Mouse (Mus musculus): ENCODE results near the gene Gm20403. TPM values are rescaled to one million over a fixed set of nuclear protein-coding genes. Genes with fewer than 3 reads are reported as not detected.
"Not testable (repeated sequence)": the region's sequence is repeated elsewhere in the genome, so short reads cannot be mapped to it uniquely, and the experiment has no call there.

The Gm20403 gene
- polyA plus RNA-seq, 1 experiment from 2014 or later = not detected

DNA sequence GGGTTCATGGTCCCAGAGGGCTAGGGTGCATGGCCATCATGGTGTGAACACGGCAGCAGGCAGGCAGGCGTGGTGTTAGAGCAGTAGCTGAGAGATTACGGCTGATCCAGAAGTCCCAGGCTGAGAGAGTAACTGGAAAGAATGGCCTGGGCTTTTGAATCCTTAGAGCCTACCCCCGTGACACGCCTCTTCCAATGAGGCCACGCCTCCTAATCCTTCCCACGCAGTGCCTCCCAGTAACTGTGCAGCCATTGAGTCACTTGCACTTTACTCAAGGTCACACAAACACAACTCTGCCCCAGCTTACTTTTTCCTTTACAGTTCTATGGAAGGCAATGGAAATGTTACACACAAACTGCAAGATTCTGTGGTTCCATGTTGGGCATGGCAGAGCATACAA, 19.7 kb upstream of the Gm20403 start:
- 91% methylated on average over 7 of the region's 7 CpGs for WGBS
- H3K9me3 ChIP-seq (replicated peaks) = no peaks in the 10 kb centered on the region
- H3K4me2 ChIP-seq = no peak overlapping the region
- no peak overlapping the region for H3K9ac ChIP-seq
- H3K36me3 ChIP-seq = no peaks in the 10 kb centered on the region
- no peaks in the 10 kb centered on the region for H3K4me1 ChIP-seq (replicated peaks)
- no peak for ATAC-seq (replicated peaks; ENCODE audit: insufficient number of reproducible peaks, insufficient read depth, low FRiP score, low read depth)
- H3K27me3 ChIP-seq = no peaks in the 10 kb centered on the region
- H3K4me3 ChIP-seq = no peak overlapping the region
- H3K27ac ChIP-seq = no peak overlapping the region

DNA sequence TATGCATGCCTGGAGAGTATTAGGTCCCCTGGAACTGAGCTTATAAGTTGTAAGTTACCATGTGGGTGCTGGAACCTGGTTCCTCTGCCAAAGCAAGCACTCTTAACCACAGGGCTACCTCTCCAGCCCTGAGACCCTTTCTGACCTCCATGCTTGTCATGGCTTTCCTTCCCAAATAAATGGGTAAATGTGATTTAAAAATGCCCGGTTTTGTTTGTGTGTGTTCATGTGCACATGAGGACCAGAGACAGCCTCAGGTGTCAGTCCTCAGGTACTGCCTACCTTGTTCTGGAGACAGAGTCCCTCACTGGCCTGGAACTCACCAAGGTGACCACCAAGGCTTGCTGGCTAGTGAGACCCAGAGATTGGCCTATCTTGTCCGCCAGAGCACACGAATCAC, 18.1 kb upstream of the Gm20403 start:
- Histone ChIP-seq H3K4me3 (no peak overlapping the region), H3K9me3 (replicated peaks) (no peaks in the 10 kb centered on the region), H3K27me3 (no peaks in the 10 kb centered on the region), H3K9ac (no peak overlapping the region), H3K4me1 (replicated peaks) (no peaks in the 10 kb centered on the region), H3K36me3 (no peaks in the 10 kb centered on the region), H3K27ac (no peak overlapping the region), H3K4me2 (no peak overlapping the region)
- no peak for ATAC-seq (replicated peaks; ENCODE audit: insufficient number of reproducible peaks, insufficient read depth, low FRiP score, low read depth)
- 84% methylated on average over 3 of the region's 3 CpGs for WGBS

DNA sequence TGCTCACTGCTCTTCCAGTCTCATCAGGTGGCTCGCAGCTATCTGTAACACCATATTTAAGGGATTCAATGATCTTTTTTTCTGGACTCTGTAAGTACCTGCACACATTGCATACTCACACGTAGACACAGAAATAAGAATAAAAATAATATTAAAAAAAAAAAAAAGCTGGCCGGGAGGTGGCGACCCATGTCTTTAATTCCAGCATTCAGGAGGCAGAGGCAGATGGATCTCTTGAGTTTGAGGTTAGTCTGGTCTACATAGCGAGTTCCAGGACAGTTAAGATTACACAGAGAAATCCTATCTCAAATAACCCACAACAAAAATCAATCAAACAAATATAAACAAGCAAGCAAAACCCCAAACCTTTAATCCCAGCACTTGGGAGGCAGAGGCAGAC, 17.5 kb upstream of the Gm20403 start:
- H3K9me3 ChIP-seq (replicated peaks) = no peaks in the 10 kb centered on the region
- no peak overlapping the region for H3K4me3 ChIP-seq
- H3K4me2 ChIP-seq = no peak overlapping the region
- no peak for ATAC-seq (replicated peaks; ENCODE audit: insufficient number of reproducible peaks, insufficient read depth, low FRiP score, low read depth)
- H3K9ac ChIP-seq = no peak overlapping the region
- H3K27ac ChIP-seq = no peak overlapping the region
- H3K4me1 ChIP-seq (replicated peaks) = no peaks in the 10 kb centered on the region
- H3K36me3 ChIP-seq = no peaks in the 10 kb centered on the region
- WGBS = 85% methylated on average over 5 of the region's 5 CpGs
- H3K27me3 ChIP-seq = no peaks in the 10 kb centered on the region

DNA sequence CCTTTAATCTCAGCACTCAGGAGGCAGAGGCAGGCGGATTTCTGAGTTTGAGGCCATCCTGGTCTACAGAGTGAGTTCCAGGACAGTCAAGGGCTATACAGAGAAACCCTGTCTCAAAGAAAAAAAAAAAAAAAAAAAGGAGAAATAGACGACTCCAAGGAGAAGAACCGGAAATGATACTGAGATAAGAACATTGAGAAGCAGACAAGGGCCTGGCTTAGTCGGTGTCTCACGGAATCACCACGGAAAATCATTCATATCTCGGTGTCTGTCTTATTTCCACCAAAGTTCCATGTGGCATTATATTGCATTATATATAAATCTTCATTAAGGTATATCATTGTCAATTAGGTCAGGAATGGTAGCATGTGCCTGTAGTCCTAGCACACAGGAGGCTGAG, 16.2 kb upstream of the Gm20403 start:
- not testable (repeated sequence) for H3K9me3 ChIP-seq (replicated peaks); H3K9ac ChIP-seq; H3K27ac ChIP-seq; H3K36me3 ChIP-seq; H3K4me3 ChIP-seq; H3K4me2 ChIP-seq; H3K27me3 ChIP-seq; H3K4me1 ChIP-seq (replicated peaks); ATAC-seq (replicated peaks; ENCODE audit: insufficient number of reproducible peaks, insufficient read depth, low FRiP score, low read depth)
- 75% methylated on average over 7 of the region's 7 CpGs for WGBS

DNA sequence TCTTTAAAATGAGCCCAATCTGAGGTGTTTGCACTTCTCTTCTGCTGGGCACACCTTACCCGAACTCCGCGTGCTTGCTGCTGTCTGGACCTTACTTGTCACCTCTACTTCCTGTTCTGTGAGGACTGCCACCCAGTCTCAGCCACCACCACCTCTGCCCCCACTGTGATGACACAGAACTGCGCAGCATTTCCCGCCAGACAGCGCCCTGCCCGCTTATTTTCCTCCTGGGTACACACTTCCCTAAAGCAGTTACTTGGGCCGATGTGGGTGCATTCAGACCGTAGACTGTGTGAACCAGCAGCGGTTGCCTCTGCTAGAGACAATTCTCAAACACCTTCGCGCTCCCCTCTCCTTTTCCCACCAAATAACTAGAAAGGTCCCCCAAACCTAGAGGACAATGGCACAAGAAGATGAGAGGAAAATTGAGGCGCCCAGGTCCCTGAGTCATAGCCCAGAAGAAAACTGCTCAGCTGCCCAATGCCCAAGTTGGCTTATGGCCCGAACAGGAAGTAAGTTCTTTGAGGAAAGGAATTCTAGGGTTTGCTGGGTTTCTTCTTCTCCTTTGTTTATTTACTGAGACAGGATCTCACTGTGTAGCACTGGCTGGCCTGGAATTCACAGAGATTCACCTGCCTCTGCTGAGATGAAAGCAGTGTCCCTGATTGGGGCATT, 12.8 kb upstream of the Gm20403 start:
- H3K27ac ChIP-seq = no peak overlapping the region
- no peaks in the 10 kb centered on the region for H3K4me1 ChIP-seq (replicated peaks)
- whole genome bisulfite sequencing = 72% methylated on average over 14 of the region's 14 CpGs
- no peak overlapping the region for H3K4me3 ChIP-seq
- H3K9ac ChIP-seq = no peak overlapping the region
- no peaks in the 10 kb centered on the region for H3K36me3 ChIP-seq
- no peak overlapping the region for H3K4me2 ChIP-seq
- no peaks in the 10 kb centered on the region for H3K27me3 ChIP-seq
- no peak for ATAC-seq (replicated peaks; ENCODE audit: insufficient number of reproducible peaks, insufficient read depth, low FRiP score, low read depth)
- no peaks in the 10 kb centered on the region for H3K9me3 ChIP-seq (replicated peaks)

DNA sequence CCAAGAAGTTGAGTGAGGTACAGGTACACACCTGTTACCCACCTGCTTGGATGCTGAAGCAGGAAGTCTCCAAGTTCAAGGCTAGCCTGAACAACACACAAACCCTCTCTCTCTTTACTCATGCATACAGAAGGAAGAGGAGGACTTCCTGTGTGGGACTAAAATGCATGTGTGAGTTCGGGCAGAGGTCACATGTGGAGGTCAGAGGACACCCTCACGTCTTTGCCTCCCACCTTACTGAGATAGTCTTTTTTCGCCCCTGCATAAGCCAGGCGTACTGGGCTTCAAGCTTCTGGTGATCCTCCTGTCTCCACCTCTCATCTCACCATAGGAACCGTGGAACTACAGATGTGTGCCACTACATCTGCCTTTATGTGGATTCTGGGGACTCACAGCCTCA, 12.1 kb upstream of the Gm20403 start:
- no peaks in the 10 kb centered on the region for H3K9me3 ChIP-seq (replicated peaks)
- 57% methylated on average over 5 of the region's 5 CpGs for WGBS
- no peak overlapping the region for H3K4me3 ChIP-seq
- H3K4me1 ChIP-seq (replicated peaks) = no peaks in the 10 kb centered on the region
- no peaks in the 10 kb centered on the region for H3K27me3 ChIP-seq
- ATAC-seq (replicated peaks; ENCODE audit: insufficient number of reproducible peaks, insufficient read depth, low FRiP score, low read depth) = no peak
- no peak overlapping the region for H3K4me2 ChIP-seq
- no peak overlapping the region for H3K27ac ChIP-seq
- no peak overlapping the region for H3K9ac ChIP-seq
- H3K36me3 ChIP-seq = no peaks in the 10 kb centered on the region

DNA sequence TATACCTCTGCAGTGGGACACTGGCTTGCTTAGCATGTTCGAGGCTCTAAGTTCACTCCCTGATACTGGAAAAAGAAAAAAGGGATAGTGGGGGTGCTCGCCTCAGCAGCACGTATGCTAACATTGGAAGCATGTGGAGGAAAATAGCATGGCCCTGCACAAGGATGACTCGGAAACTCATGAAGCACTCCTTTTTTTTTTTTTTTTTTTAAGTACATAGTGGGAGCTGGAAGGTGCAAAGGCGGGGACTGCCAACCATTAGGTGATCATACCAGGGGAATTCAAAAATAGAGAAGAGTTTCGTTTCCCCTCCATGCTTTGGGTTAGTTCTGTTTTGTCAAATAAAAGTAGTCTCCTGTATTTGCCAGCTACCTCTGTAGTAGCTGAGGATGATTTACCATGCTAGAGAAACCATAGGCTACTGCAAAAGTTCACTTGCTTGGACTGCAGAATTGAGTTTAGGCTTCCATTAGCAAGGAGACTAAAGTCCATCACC, 10.7 kb upstream of the Gm20403 start:
- H3K4me1 ChIP-seq (replicated peaks) = no peaks in the 10 kb centered on the region
- H3K9ac ChIP-seq = no peak overlapping the region
- no peaks in the 10 kb centered on the region for H3K36me3 ChIP-seq
- H3K4me2 ChIP-seq = no peak overlapping the region
- WGBS = 78% methylated on average over 6 of the region's 6 CpGs
- H3K4me3 ChIP-seq = no peak overlapping the region
- ATAC-seq (replicated peaks; ENCODE audit: insufficient number of reproducible peaks, insufficient read depth, low FRiP score, low read depth) = no peak
- no peaks in the 10 kb centered on the region for H3K9me3 ChIP-seq (replicated peaks)
- H3K27me3 ChIP-seq = no peaks in the 10 kb centered on the region
- no peak overlapping the region for H3K27ac ChIP-seq

DNA sequence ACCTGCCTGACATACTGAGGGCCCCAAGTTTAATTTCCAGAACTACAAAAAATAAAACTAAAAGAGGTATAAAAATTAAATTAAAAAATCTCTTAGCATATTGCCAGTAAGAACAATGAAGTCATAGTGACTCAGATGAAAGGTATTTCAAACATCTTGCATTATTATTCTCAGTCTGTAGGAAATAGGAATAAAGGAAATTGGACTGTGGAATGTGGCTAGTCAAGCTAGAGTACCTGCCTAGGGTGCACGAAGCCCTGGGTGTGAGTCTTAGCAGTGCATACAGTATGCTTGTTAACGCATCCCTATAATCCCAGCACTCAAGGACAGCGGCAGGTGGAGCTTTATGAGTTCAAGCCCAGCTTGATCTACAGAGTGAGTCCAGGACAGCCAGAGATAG, 9.6 kb upstream of the Gm20403 start:
- H3K4me1 ChIP-seq (replicated peaks) = no peaks in the 10 kb centered on the region
- H3K4me2 ChIP-seq = no peak overlapping the region
- no peaks in the 10 kb centered on the region for H3K9me3 ChIP-seq (replicated peaks)
- no peak overlapping the region for H3K9ac ChIP-seq
- H3K4me3 ChIP-seq = no peak overlapping the region
- H3K27ac ChIP-seq = no peak overlapping the region
- ATAC-seq (replicated peaks; ENCODE audit: insufficient number of reproducible peaks, insufficient read depth, low FRiP score, low read depth) = no peak
- 62% methylated on average over 3 of the region's 3 CpGs for WGBS
- no peaks in the 10 kb centered on the region for H3K36me3 ChIP-seq
- H3K27me3 ChIP-seq = no peaks in the 10 kb centered on the region

DNA sequence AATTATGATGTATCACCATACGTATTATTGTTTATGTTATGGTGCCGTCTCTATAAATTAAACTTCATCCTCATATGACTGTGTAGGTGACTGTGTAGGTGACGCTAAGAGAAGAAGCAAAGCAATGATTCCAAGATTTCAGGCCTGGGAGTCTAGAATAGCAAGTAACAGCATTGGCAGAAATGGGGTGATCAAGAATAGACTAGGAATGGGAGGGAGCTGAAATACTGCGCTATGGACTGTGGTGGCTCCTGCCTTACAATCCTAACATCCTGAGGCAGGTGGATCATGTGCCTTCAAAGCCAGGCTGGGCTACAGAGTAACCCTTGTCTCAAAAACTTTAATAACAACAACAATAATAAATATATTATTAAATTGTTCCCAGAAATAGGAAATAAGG, 8.1 kb upstream of the Gm20403 start:
- Histone ChIP-seq H3K4me1 (replicated peaks) (no peaks in the 10 kb centered on the region), H3K9ac (no peak overlapping the region), H3K9me3 (replicated peaks) (no peaks in the 10 kb centered on the region), H3K27me3 (no peaks in the 10 kb centered on the region), H3K27ac (no peak overlapping the region), H3K36me3 (no peaks in the 10 kb centered on the region), H3K4me3 (no peak overlapping the region), H3K4me2 (no peak overlapping the region)
- no peak for ATAC-seq (replicated peaks; ENCODE audit: insufficient number of reproducible peaks, insufficient read depth, low FRiP score, low read depth)
- WGBS = 85% methylated on average over 4 of the region's 4 CpGs

DNA sequence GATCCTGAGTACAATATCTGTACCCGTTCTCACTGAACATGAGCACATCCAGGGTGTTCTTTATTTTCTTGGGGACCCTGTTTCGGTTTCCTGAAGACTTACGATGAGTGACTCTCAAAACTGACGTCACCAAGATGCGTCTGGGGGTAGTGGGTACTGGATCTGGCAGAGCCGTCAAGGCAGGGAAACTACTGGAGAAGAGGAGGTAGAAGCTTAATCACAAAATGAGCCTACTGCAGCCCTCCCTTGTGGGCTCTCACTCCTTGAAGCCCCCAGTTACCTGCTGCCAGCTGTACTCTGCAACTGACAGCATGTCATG, 7.7 kb upstream of the Gm20403 start:
- ATAC-seq (replicated peaks; ENCODE audit: insufficient number of reproducible peaks, insufficient read depth, low FRiP score, low read depth) = no peak
- Histone ChIP-seq H3K9me3 (replicated peaks) (no peaks in the 10 kb centered on the region), H3K27ac (no peak overlapping the region), H3K36me3 (no peaks in the 10 kb centered on the region), H3K4me2 (0 out of 2 replicates have a peak overlapping the region, but pooled peaks have one; percentile 7), H3K9ac (no peak overlapping the region), H3K4me1 (replicated peaks) (no peaks in the 10 kb centered on the region), H3K4me3 (no peak overlapping the region), H3K27me3 (no peaks in the 10 kb centered on the region)
- 65% methylated on average over 6 of the region's 6 CpGs for WGBS

DNA sequence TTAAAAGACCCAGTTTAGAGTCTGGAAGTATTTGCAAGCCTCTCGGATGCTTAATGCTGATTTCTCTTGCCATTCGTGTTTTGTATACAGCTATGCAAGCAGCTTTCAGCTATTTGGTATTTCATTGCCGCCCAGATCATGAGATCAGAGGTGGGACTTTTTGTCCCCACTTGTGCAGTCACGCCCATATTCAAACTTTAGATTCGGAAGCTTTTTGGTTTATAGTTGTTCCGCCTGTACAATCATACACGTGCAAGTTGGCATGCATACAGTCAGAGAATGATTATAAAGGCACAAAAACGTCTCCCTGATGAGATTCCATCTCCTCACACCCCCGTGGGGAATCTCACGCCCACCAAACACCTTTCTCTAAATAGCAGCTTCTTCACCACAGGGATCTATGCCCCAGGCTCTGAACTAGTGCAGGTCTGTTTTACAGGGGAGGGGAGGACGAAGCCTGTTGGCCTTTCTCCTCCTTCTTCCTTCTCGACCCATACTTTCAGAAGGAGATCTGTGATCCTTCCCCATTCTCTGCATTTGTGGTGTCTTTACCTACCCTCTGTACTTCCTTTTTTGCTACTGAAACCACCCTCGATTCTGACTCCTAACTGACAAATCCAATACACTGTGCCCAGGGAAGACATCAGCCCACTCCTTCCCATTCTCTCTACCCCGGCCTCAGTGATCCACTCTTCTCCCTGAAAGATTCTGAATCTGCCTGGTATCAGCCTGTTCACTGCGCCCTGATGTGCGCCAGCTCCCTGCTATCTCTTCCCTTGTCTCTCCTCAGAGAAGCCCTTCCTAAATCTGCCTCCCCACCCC, 7.1 kb upstream of the Gm20403 start:
- H3K9ac ChIP-seq = no peak overlapping the region
- no peak for ATAC-seq (replicated peaks; ENCODE audit: insufficient number of reproducible peaks, insufficient read depth, low FRiP score, low read depth)
- H3K4me3 ChIP-seq = no peak overlapping the region
- no peaks in the 10 kb centered on the region for H3K9me3 ChIP-seq (replicated peaks)
- H3K4me2 ChIP-seq = 0 out of 2 replicates have a peak overlapping the region, but pooled peaks have one; percentile 7
- no peaks in the 10 kb centered on the region for H3K27me3 ChIP-seq
- no peaks in the 10 kb centered on the region for H3K36me3 ChIP-seq
- no peak overlapping the region for H3K27ac ChIP-seq
- H3K4me1 ChIP-seq (replicated peaks) = no peaks in the 10 kb centered on the region
- 46% methylated on average over 16 of the region's 16 CpGs for WGBS

DNA sequence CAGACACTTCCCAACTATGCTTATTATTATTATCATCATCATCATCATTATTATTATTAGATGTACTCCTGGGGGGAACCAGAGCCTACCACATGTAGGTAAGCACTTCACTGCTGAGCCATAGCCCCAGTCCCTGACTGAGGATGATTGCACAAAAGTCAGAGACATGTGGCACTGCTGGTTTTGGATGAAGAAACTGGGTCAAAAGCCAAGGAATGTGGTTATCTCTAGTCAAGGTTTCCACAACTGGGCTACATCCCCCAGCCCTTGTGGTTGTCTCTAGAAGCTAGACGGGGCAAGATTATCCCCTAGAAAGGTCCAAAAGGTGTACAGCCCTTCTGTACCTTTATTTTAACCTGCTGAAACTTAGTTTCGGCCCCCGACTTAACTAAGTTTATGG, 6.5 kb upstream of the Gm20403 start:
- Histone ChIP-seq H3K27ac (no peak overlapping the region), H3K4me3 (no peak overlapping the region), H3K9ac (no peak overlapping the region), H3K4me2 (no peak overlapping the region), H3K36me3 (no peaks in the 10 kb centered on the region), H3K9me3 (replicated peaks) (no peaks in the 10 kb centered on the region), H3K4me1 (replicated peaks) (no peaks in the 10 kb centered on the region), H3K27me3 (no peaks in the 10 kb centered on the region)
- WGBS = 80% methylated on average over 3 of the region's 3 CpGs
- no peak for ATAC-seq (replicated peaks; ENCODE audit: insufficient number of reproducible peaks, insufficient read depth, low FRiP score, low read depth)

All from heart, embryonic 15.5 days (tissue).